Mouse (Mus musculus): Measurements from ENCODE around the gene Hsd3b7.
"Not testable (repeated sequence)": the region's sequence is repeated elsewhere in the genome, so short reads cannot be mapped to it uniquely, and the experiment has no call there.

Hsd3b7 gene

DNA sequence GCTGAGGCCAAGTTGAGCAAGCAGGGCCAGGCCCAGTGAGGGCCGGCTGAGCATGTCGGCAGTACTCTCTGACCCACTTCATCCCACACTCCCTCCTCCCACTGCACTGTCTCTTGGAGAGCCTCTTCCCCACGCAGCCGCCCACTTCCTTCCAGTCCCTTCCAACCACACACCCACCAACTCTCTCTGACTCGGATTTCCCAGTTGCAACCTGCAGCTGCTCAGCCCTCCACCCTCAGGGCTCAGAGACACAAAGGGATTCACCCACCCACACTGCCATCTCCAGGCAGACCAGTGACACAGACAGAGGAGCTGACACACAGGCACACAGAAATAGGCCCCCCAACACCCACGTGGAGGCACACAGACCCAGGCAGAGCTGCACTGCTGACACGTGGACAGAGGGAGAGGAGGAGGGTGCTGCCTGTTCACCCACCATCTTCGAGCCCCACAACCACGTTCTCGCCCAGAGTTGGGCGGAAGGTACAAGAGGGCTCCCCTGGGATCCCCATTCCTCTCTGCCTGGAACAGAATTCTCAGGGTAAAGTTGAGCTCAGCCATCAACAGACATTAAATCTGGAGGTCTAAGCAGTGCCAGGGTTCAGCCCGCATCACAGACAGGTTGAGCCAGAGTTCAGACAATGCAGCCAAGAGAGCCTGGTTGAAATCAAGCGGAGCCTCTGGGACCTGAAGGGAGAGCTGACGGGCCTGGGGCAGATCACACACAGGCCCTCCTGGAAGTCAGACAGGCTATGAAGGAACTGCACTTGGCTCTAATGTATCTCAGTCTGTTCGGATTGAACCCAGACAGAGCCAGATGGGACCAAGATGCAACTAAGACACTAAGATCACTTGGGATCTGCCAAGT lies 15.8 kb downstream of the Hsd3b7 start:
- DNase-seq (ENCODE audit: low spot score in 2 of 2): peak; percentile 82 to 83

DNA sequence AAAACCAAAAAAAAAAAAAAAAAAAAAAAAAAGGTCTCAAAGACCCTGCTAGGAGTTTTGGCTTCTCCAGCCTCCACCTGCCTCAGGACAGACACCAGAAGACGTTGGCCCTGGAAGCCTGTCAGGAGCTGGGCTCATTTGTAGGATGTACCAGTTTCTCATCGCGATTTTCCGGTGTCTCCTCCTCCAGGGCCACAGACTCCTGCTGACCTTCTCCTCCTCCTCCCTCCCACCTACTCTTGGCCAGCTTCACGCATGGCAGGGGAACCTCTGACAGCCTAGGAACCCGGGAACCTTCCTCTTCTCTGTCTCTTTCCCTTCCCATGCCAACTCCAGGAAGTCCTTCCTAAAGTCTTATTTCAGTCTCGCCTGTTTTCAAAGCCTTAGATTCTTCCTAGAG lies 16.6 kb downstream of the Hsd3b7 start:
- no peak for DNase-seq (ENCODE audit: low spot score in 2 of 2)

DNA sequence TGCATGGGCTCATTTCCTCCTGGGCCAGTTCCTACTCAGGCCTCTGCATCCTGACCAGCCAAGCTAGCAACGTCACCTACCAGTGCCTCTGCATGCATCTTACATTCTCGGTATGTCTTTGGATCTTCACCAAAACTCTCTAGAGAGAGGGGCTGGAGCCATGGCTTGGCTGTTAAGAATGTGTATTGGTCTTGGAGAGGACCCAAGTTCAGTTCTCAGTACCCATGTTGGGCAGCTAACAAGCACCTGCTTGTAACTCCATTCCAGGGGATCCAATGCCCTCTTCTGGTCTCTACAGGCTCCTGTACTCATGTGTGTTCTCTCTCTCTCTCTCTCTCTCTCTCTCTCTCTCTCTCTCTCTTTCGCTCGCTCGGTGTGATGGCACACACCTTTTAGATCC lies 17.4 kb downstream of the Hsd3b7 start:
- no peak for DNase-seq (ENCODE audit: low spot score in 2 of 2)

DNA sequence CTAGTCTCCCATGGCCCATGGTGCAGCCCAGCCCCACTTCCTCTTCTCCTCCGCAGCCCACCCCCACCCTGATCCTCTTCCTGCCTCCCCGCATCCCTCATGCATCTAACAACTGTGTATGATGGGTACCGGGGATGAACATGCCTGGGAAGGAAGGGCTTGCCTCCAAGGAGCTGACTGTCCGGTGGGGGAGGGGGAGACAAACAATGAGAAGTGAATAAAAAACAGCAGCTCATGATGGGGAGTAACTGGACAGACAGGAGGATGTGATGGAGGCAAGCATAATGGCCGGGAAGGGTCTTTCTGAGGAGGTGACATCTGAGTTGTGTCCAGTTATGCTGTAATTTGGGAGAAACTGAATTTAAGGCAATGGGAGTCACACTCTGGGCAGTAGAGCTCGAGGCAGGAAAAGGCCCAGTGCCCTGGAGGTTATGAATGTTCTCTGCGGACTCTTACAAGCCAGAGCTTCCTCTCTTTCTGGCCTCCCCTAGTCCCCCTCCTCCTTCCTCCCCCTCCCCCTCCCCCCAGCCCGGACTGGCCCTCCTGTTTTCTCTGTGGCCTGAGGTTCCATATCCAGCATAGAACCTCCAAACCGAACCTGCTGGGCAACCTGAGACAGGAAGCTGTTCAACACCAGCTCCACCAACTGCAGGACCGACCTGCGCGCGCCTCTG lies 20.6 kb downstream of the Hsd3b7 start:
- no peak for DNase-seq (ENCODE audit: low spot score in 2 of 2)

DNA sequence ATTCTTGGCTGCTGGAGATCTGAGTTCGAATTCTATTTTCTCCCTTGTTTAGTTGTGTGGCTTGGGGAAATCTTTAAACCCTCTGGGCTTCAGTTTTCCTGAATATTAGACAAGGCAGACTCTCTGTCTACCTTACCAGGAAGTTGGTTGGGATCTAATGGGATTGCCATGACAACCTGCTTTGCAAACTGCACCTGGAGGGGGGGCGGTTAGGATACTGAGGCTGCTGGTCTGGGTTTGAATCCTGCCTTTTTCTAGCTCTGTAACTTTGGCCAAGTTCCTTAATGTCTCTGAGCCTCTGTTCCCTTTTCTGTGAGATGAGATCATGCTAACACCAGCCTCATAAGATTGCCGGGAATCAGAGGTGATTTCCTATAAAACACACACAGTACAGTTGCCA lies 22.1 kb downstream of the Hsd3b7 start:
- DNase-seq (ENCODE audit: low spot score in 2 of 2): no peak

DNA sequence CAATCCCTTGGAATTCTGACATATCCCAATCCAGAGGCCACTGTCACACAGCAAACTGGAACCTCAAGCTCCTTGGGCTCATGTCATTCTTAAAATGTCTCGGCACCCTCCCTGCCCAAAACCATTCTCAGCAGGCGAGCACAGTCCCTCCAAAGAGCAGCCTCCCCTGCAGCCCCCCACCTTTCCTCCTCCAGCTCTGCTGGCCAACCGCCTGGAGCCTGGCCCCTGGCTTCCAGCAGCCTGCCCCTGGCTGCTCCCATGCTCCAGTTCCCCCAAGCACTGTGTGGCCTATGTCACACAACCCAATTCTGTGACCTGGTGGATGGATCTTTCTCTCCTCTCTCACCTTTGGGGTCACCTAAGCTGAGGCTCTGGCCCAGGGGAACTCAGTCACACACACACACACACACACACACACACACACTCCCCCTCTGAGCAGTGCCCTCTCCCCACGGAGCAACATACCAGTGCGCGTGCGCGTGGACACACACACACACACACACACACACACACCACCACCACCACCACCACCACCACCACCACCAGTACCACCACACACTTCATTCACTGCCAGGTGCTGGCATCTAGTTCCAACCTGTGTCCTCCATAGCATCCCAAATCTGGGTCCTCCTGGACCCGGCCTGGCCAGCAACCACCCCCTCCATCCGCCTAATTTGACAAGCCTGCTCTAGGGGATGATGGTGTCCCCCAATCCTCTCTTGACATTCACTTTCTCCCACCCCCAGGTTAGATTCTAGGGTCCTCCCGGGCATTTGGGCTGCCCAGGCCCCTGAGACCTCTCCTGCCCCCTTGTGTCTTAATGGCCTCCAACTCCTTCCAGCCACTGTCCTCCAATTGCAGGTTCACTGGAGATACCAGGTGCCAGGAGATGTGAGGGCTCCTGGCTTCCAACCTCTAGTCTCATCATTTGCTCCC lies 23.1 kb downstream of the Hsd3b7 start:
- peak; percentile 47 to 53 for DNase-seq (ENCODE audit: low spot score in 2 of 2)

DNA sequence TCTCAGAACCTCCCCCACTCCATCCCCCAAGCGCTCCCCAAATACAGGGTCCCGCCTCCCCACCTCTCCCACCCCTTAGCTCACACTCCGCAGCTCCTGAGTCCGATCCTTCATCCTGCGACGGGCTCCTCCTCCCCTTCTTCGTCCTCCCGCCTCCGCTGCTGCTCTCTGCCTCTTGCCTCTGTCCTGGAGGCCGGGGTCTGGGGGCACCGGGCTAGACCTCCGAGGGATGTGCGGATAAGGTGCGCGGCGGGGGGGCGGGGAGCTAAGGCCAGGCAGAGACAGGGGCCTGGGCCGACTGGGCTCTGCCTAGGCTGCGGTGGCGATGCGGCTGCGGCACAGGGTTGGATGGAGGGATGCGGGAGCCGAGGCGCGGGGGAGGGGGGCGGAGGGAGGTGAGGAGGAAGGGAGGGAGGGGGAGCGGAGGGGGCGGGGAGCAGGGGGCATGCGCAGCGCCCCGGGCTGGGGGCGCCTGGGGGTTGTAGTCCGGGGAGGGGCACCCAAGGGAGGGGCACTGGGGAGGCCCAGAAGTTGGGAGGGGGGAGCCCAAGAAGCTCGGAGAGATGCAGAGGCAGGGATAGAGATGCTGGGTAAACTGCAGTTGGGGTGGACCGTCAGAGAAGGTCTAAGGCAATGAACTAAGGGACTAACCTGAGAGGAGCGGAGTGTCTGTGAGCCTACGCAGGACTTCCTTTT lies 23.9 kb downstream of the Hsd3b7 start, which contains the start of the genes Stx4a and Stx1b:
Gene Stx4a, plus strand, starts transcription at position 119 of the 696 bp plus-strand sequence.
Gene Stx1b, minus strand, starts transcription at position 374 of the 696 bp plus-strand sequence.
- DNase-seq (ENCODE audit: low spot score in 2 of 2): peak; percentile 62 to 65

DNA sequence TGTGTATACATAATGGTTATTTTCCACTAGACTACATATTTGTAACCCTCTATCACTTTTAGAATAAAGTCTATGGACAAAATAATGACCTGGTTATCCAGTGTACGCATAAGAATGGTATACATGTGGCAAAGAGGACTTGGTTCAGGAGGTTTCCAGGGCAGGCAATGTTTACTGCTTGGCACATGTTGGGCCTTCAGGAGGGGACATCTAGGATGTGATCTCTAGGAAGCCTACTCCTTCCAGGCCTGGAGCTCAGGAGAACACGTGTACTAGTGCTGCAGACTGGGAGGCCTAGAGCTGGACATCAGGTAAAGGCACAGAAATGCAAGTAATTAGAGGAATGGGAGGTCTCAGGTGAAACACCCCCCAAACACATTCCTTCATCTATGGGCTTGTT lies 35.1 kb downstream of the Hsd3b7 start:
- DNase-seq (ENCODE audit: low spot score in 2 of 2): no peak

DNA sequence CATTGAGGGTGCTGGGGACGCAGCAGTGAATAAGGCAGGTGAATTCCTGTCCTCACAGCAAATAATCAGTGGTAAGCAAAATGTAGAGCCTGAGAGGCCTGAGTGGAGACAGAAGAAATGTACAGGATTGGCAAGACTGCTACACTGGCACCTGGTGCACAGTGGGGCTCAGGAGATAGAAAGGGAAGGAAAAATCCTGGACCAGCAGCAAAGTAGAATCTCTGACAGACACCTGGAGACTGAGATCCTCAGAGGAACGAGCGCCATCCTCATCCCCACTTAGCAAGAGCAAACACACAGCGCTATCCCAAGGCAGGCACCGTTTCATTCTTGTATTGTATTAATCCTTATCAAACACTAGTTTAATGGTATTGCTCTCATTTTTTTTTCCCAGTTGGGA lies 37.1 kb downstream of the Hsd3b7 start:
- no peak for DNase-seq (ENCODE audit: low spot score in 2 of 2)

DNA sequence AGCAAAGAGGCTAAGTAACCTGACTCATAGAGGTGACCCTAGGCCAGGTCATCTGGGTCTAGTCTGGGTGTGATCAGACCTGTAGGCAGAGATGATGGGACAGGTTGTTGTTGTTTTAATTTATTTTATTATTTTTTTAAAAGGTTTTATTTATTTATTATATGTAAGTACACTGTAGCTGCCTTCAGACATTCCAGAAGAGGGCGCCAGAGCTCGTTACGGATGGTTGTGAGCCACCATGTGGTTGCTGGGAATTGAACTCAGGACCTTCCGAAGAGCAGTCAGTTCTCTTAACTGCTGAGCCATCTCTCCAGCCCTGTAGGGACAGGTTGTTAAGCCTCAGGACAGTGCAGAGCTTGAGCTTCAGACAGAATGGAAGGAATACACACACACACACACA lies 37.5 kb downstream of the Hsd3b7 start:
- not testable (repeated sequence) for DNase-seq (ENCODE audit: low spot score in 2 of 2)

DNA sequence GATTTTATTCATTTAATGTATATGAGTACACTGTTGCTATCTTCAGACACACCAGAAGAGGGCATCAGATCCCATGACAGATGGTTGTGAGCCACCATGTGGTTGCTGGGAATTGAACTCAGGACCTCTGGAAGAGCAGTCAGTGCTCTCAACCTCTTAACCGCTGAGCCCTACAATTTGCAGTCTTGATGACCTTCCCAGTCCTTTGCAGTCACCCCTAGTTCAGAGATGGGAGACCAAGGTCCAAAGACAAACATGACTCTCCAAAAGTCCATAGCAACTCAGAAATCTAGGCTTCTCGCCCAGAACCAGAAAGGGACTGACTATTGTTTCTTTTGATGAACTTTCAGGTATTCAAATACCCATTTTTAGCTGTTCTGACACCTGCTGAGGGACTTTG lies 39.6 kb downstream of the Hsd3b7 start:
- DNase-seq (ENCODE audit: low spot score in 2 of 2): not testable (repeated sequence)

DNA sequence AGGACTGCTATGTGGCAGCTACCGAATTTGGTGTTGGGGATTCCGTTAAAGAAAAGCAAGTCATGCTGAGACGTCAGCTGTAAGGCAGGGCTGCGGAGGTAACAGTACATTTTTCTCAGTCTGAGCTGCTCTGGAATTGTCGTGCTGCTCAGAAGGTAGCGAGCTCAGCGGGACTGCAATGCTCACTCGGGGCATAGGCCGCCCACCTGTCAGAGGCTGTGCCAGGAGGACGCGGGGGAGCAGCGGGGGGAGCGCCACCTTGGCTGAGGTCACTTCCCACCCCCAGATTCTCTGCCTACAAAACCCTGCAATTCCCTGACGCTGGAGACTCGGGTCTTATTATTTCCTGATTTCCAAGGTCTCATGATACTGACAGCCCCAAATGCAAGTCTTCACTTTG lies 40.5 kb downstream of the Hsd3b7 start:
- peak; percentile 76 to 83 for DNase-seq (ENCODE audit: low spot score in 2 of 2)

DNA sequence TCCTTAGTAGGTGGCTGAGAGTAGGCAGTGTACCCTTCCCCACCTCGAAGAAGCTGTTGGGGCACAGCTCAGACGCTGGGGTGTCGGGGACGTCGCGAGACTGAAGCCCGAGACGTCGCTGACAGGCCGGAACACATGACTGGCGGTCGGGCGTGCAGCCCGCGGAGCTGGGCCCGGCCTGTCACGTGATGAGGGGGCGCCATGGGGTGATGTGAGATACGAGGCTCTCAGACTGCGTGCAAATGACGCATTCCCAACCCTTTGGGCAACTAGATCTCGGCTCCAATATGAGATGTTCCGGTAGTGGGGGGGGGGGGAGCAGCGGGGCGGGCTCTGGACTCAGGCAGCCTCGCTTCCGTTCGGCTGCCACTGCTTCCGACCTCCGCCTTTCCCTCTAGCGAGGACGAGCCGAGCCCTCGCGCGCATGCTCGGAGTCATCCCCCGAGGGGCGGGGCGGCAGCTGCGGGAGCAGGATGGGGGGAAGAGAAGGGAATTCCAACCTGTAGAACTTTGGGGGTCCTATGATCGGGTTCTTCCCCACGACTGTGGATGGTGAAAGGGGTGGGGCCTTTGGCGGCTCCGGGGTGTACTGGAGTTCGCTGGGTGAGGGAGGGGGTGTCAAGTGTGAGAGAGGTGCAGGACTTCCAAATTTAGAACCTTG lies 41.1 kb downstream of the Hsd3b7 start:
- peak; percentile 96 for DNase-seq (ENCODE audit: low spot score in 2 of 2)

DNA sequence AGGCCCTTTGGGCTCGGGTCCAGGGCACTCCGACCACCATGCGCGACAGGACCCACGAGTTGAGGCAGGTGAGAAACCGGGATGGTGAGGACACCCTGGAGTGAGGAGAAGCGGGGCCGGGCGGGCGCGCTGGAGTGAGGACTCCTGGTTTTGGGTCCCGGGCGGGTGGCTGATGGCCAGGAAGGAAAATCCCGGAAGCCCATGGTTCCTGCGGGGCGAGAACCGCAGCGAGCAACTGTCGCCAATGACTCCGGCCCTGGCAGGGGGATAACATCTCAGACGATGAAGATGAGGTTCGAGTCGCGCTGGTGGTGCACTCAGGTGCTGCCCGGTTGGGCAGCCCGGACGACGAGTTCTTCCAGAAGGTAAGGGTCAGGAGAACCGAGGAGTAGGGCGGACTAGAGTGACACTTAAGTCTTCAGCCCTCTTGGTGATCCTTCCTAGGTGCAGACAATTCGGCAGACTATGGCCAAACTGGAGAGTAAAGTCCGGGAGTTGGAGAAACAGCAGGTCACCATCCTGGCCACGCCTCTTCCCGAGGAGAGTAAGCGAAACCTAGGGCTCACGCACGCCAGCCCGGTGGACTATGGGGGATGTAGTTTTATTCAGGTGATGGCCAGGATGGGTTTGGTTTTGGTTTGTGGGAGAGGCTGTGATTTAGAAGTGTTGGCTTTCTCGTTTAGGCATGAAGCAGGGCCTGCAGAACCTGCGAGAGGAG lies 41.8 kb downstream of the Hsd3b7 start:
- peak; percentile 84 for DNase-seq (ENCODE audit: low spot score in 2 of 2)

DNA sequence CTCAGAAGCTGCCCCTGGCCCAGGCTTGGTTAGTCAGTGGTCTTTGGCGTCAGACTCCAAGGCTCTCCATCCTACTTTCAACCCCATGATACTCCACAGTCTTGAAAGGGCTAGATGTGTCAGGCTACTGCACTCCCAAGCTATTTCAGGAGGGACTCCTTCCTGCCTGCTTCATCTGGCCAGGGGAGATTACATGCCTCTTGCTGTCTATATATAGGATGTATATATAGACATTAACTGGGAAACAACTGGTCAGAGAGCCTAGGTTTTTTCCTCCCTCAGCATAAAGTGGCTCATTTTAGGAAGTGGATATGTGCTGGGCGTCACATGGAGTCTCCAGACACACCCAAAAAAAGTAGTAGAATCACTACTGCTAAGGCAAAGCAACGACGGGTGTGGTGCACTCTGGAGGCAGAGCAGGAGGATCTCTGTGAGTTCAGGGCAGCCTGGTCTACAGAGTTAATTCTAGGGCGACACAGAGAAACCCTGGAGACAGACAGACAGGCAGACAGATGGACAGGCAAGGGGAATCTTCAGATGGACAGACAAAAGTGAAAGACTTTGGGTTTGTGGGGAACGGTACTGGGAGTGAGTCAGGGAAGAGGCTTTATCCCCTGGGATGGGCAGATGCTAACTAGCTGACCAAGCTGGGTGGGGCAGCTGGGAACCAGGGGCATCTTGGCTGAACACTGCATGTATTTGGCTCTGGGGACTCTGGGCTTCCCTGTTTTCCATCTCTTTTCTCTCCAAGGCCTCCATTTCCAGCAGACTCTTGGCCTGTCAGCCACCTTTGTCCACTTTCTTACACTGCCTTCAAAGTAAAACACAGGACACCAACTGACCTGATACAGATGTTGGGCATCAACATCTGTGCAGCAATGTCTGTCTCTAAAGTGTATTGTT lies 49.8 kb downstream of the Hsd3b7 start:
- no peak for DNase-seq (ENCODE audit: low spot score in 2 of 2)

DNA sequence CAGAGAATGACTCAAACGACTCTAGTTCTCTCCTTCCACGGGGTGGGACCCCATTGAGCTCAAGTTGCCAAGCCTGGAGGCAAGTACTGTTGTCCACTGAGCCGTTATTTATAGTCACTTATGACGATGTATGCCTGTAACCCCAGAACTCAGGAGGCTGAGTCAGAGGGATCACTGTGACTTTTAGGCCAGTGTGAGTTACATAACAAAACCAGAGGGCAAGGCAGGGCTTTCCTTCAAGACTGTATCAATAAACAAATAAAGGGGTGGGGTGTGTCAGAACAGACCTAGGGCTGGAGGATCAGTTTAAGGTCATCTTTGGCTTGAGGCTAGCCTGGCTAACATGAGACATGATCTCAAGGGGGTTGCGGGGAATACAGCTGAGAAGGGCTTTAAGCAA lies 50.5 kb downstream of the Hsd3b7 start:
- no peak for DNase-seq (ENCODE audit: low spot score in 2 of 2)

Measured in right cerebral cortex, adult 2 months (tissue).